Mouse (Mus musculus): ENCODE results near the gene 4430402I18Rik. TPM values are rescaled to one million over a fixed set of nuclear protein-coding genes. Genes with fewer than 3 reads are reported as not detected.

The 4430402I18Rik gene
- total RNA-seq, 2 experiments from 2014 or later, result 7.4 to 7.9 TPM

GRCm38 (mm10) chr19:28917839-28918238 is 49.8 kb downstream of the 4430402I18Rik start:
- Histone ChIP-seq H3K27ac (no peak overlapping the region), H3K4me3 (no peak overlapping the region)
- intact Hi-C loops (cut with DNase I), result no loop called here
- TF ChIP-seq CTCF (IDR thresholded peaks at IDR 0.05), result no peak
- DNase-seq (ENCODE audit: extremely low spot score in 1 of 2, low spot score in 2 of 2), result no peak

- TF ChIP-seq CTCF (IDR thresholded peaks at IDR 0.05), result no peak
- no peak overlapping the region for H3K4me3 ChIP-seq
- DNase-seq (ENCODE audit: extremely low spot score in 1 of 2, low spot score in 2 of 2), result no peak
- no peak overlapping the region for H3K27ac ChIP-seq
- intact Hi-C loops (cut with DNase I), result no loop called here
Observed at GRCm38 (mm10) chr19:28916492-28916891, 51.1 kb downstream of the 4430402I18Rik start.

GRCm38 (mm10) chr19:28915602-28916250 is 51.9 kb downstream of the 4430402I18Rik start:
- Histone ChIP-seq H3K27ac (no peak overlapping the region), H3K4me3 (no peak overlapping the region)
- no peak for TF ChIP-seq CTCF (IDR thresholded peaks at IDR 0.05)
- intact Hi-C loops (cut with DNase I), result no loop called here
- no peak for DNase-seq (ENCODE audit: extremely low spot score in 1 of 2, low spot score in 2 of 2)

GRCm38 (mm10) chr19:28914598-28914997 is 53.0 kb downstream of the 4430402I18Rik start:
- Histone ChIP-seq H3K27ac (no peak overlapping the region), H3K4me3 (no peak overlapping the region)
- DNase-seq (ENCODE audit: extremely low spot score in 1 of 2, low spot score in 2 of 2), result no peak
- no peak for TF ChIP-seq CTCF (IDR thresholded peaks at IDR 0.05)
- intact Hi-C loops (cut with DNase I), result no loop called here

GRCm38 (mm10) chr19:28908693-28909092 is 58.9 kb downstream of the 4430402I18Rik start:
- peak overlapping the region; percentile 76 for H3K27ac ChIP-seq
- intact Hi-C loops (cut with DNase I), result no loop called here
- peak in 1 of 2 experiments; percentile 49 for DNase-seq (ENCODE audit: extremely low spot score in 1 of 2, low spot score in 2 of 2)

GRCm38 (mm10) chr19:28908186-28908585 is 59.4 kb downstream of the 4430402I18Rik start:
- no peak for TF ChIP-seq CTCF (IDR thresholded peaks at IDR 0.05)
- Histone ChIP-seq H3K4me3 (no peak overlapping the region), H3K27ac (peak overlapping the region; percentile 76)
- intact Hi-C loops (cut with DNase I), result no loop called here
- DNase-seq (ENCODE audit: extremely low spot score in 1 of 2, low spot score in 2 of 2), result no peak

More at GRCm38 (mm10) chr19:28908693-28909092, 58.9 kb downstream of the 4430402I18Rik start:
- TF ChIP-seq CTCF (IDR thresholded peaks at IDR 0.05), result no peak
- no peak overlapping the region for H3K4me3 ChIP-seq

GRCm38 (mm10) chr19:28903536-28904119 is 64.0 kb downstream of the 4430402I18Rik start:
- TF ChIP-seq CTCF (IDR thresholded peaks at IDR 0.05), result no peak
- peak overlapping the region; percentile 37 for H3K27ac ChIP-seq
- DNase-seq (ENCODE audit: extremely low spot score in 1 of 2, low spot score in 2 of 2), result no peak
- intact Hi-C loops (cut with DNase I), result loop anchor here (2.0 kb wide), 2 partner anchors 59 to 347 kb away; partner anchors contain the start of genes Jak2 and Plpp6
- no peak overlapping the region for H3K4me3 ChIP-seq

- Histone ChIP-seq H3K27ac (peak overlapping the region; percentile 70), H3K4me3 (no peak overlapping the region)
- TF ChIP-seq CTCF (IDR thresholded peaks at IDR 0.05), result no peak
- intact Hi-C loops (cut with DNase I), result loop anchor here (2.0 kb wide), 2 partner anchors 60 to 348 kb away; partner anchors contain the start of genes Jak2 and Plpp6
- peak; percentile 31 to 57 for DNase-seq (ENCODE audit: extremely low spot score in 1 of 2, low spot score in 2 of 2)
Observed at GRCm38 (mm10) chr19:28902806-28903205, 64.8 kb downstream of the 4430402I18Rik start.

GRCm38 (mm10) chr19:28902111-28902510 is 65.5 kb downstream of the 4430402I18Rik start:
- TF ChIP-seq CTCF (IDR thresholded peaks at IDR 0.05), result no peak
- intact Hi-C loops (cut with DNase I), result loop anchor here (2.0 kb wide), 2 partner anchors 61 to 349 kb away; partner anchors contain the start of genes Jak2 and Plpp6
- Histone ChIP-seq H3K27ac (peak overlapping the region; percentile 70), H3K4me3 (no peak overlapping the region)
- DNase-seq (ENCODE audit: extremely low spot score in 1 of 2, low spot score in 2 of 2), result no peak

- no peak for TF ChIP-seq CTCF (IDR thresholded peaks at IDR 0.05)
- no peak for DNase-seq (ENCODE audit: extremely low spot score in 1 of 2, low spot score in 2 of 2)
- intact Hi-C loops (cut with DNase I), result no loop called here
- Histone ChIP-seq H3K27ac (peak overlapping the region; percentile 67), H3K4me3 (no peak overlapping the region)
Observed at GRCm38 (mm10) chr19:28900771-28901170, 66.8 kb downstream of the 4430402I18Rik start.

GRCm38 (mm10) chr19:28897497-28897896 is 70.1 kb downstream of the 4430402I18Rik start:
- Histone ChIP-seq H3K4me3 (no peak overlapping the region), H3K27ac (peak overlapping the region; percentile 81)
- TF ChIP-seq CTCF (IDR thresholded peaks at IDR 0.05), result no peak
- no peak for DNase-seq (ENCODE audit: extremely low spot score in 1 of 2, low spot score in 2 of 2)
- intact Hi-C loops (cut with DNase I), result loop anchor here (2.0 kb wide), 1 partner anchor 67 kb away; no protein-coding TSS in a partner anchor

- H3K27ac ChIP-seq, result peak overlapping the region; percentile 81; the same call in 1 of the 2 replicates
- intact Hi-C loops (cut with DNase I), result loop anchor here (2.0 kb wide), 1 partner anchor 68 kb away; no protein-coding TSS in a partner anchor
- DNase-seq (ENCODE audit: extremely low spot score in 1 of 2, low spot score in 2 of 2), result no peak
- H3K4me3 ChIP-seq, result no peak overlapping the region
- TF ChIP-seq CTCF (IDR thresholded peaks at IDR 0.05), result no peak
Observed at GRCm38 (mm10) chr19:28896639-28897038, 71.0 kb downstream of the 4430402I18Rik start.
